ENCODE assay signal across 8 mouse cellular contexts in the genomic region with DNA sequence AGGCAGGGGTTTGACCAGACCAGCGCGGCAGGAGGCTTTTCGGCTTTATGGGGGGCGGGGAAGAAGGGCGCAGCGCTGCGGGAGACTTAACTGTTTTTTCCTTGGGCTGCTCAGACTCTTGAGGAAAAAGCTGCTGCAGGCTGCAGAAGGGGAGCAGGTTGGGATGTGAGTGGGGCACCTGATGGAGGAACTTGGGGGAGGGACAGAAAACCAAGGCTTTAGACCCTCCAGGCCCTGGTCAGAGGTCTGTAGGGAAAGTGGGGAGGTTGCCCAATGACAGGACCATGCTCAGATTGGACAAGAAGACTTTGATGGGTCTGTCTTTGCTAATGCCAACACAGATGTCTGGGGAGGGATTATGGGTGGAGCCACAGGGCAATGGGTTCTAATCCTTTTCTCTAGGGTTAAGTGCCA. TPM values are rescaled to one million over a fixed set of nuclear protein-coding genes. Genes with fewer than 3 reads are reported as not detected.
DNase-seq lines count a peak whose midpoint lies in the region; ATAC-seq and TF ChIP-seq lines count a peak whose summit lies in the region.

No protein-coding gene starts in this region.

- H3K4me3 ChIP-seq in ES-Bruce4 (ENCODE audit: low read depth, low read length), result peak overlapping the region; percentile 44
- peak overlapping the region; percentile 53 for H3K4me3 ChIP-seq in hindbrain, embryonic 13.5 days
- peak overlapping the region; percentile 48 for H3K4me3 ChIP-seq in limb, embryonic 15.5 days

- TF ChIP-seq POLR2A in ES-Bruce4 (IDR thresholded peaks at IDR 0.05; ENCODE audit: insufficient read depth, low read length), result no peak

- TF ChIP-seq EP300 in ES-Bruce4 (IDR thresholded peaks at IDR 0.05; ENCODE audit: insufficient read depth, low read depth, low read length), result no peak

- H3K36me3 ChIP-seq in ES-Bruce4 (ENCODE audit: control insufficient read depth, insufficient read depth, low read length, poor library complexity, severe bottlenecking), result no peaks in the 10 kb centered on the region
- H3K36me3 ChIP-seq in hindbrain, embryonic 13.5 days, result 0 out of 2 replicates have a peak, but pooled peaks cover 5% of the 10 kb centered on the region
- no peaks in the 10 kb centered on the region for H3K36me3 ChIP-seq in limb, embryonic 15.5 days

- 7% methylated on average over 7 of the region's 7 CpGs for WGBS in hindbrain, embryonic 13.5 days
- WGBS in limb, embryonic 15.5 days, result 2% methylated on average over 7 of the region's 7 CpGs

- ATAC-seq in hindbrain, embryonic 13.5 days (ENCODE audit: low FRiP score), result no peak
- no peak for ATAC-seq in limb, embryonic 15.5 days (ENCODE audit: insufficient number of reproducible peaks, low FRiP score, low TSS enrichment, low read depth)

- H3K9me3 ChIP-seq in ES-Bruce4 (replicated peaks; ENCODE audit: control insufficient read depth, insufficient read depth, low read length, poor library complexity, severe bottlenecking), result no peaks in the 10 kb centered on the region
- no peaks in the 10 kb centered on the region for H3K9me3 ChIP-seq in hindbrain, embryonic 13.5 days
- H3K9me3 ChIP-seq in limb, embryonic 15.5 days, result no peaks in the 10 kb centered on the region

- peak; percentile 43 for DNase-seq in cerebellum, adult 8-10 months
- DNase-seq in cerebellum, adult 11 months, result no peak
- DNase-seq in yolk sac, embryonic 10.5 days (ENCODE audit: low spot score), result no peak
- DNase-seq in adrenal gland, adult 8-10 months, result no peak
- no peak for DNase-seq in adrenal gland, postnatal 10 days

- H3K4me1 ChIP-seq in ES-Bruce4 (ENCODE audit: control insufficient read depth, insufficient read depth, low read length), result no peaks in the 10 kb centered on the region
- H3K4me1 ChIP-seq in hindbrain, embryonic 13.5 days (replicated peaks), result peaks cover 28% of the 10 kb centered on the region
- H3K4me1 ChIP-seq in limb, embryonic 15.5 days, result peaks cover 22% of the 10 kb centered on the region

- H3K9ac ChIP-seq in ES-Bruce4 (ENCODE audit: low read depth, poor library complexity, severe bottlenecking), result peak overlapping the region; percentile 32
- H3K9ac ChIP-seq in hindbrain, embryonic 13.5 days, result peak overlapping the region; percentile 69
- H3K9ac ChIP-seq in limb, embryonic 15.5 days, result no peak overlapping the region

- H3K4me2 ChIP-seq in hindbrain, embryonic 13.5 days, result peak overlapping the region; percentile 75
- H3K4me2 ChIP-seq in limb, embryonic 15.5 days, result peak overlapping the region; percentile 85

- H3K27ac ChIP-seq in ES-Bruce4 (ENCODE audit: insufficient read depth, low read length), result no peak overlapping the region
- H3K27ac ChIP-seq in hindbrain, embryonic 13.5 days, result no peak overlapping the region
- no peak overlapping the region for H3K27ac ChIP-seq in limb, embryonic 15.5 days

- H3K27me3 ChIP-seq in ES-Bruce4 (ENCODE audit: control insufficient read depth, insufficient read depth, low read length, poor library complexity, severe bottlenecking), result no peaks in the 10 kb centered on the region; the same call in none of the 2 replicates
- H3K27me3 ChIP-seq in hindbrain, embryonic 13.5 days, result peaks cover 55% of the 10 kb centered on the region
- peaks cover 47% of the 10 kb centered on the region for H3K27me3 ChIP-seq in limb, embryonic 15.5 days

- no peak for TF ChIP-seq CTCF in ES-Bruce4 (IDR thresholded peaks at IDR 0.05; ENCODE audit: low read depth, low read length)

RNA-seq across cellular contexts. Expression of a gene that starts 1.0 kb away (rescaled TPM):
- polyA plus RNA-seq in ES-Bruce4 (2011; ENCODE audit: insufficient read depth, insufficient read length, low read depth, missing spikeins), result 0.29 and 0.36 TPM in 2 replicates
- 13.1 and 13.2 TPM in 2 replicates for polyA plus RNA-seq in hindbrain, embryonic 13.5 days (2015; fragmentation: Nextera tagmentation; extraction: Ambion mirVana)
- polyA plus RNA-seq in limb, embryonic 15.5 days (2015; fragmentation: Nextera tagmentation; extraction: Ambion mirVana), result 0.99 and 1.2 TPM in 2 replicates
- 1 to 10 TPM; 1.9 to 6.3 (median 4.1) TPM for total RNA-seq in adrenal gland, adult 8-10 months (2022)
- total RNA-seq in adrenal gland, postnatal 10 days (2021), result 1 to 10 TPM; 1.7 to 3.6 TPM

RNA-seq across cellular contexts. Expression of a gene that starts 19.5 kb away (rescaled TPM):
- 0.31 TPM in 1 of 2 replicates, not detected in the other for polyA plus RNA-seq in ES-Bruce4 (2011; ENCODE audit: insufficient read depth, insufficient read length, low read depth, missing spikeins)
- 0.47 and 0.85 TPM in 2 replicates for polyA plus RNA-seq in hindbrain, embryonic 13.5 days (2015; fragmentation: Nextera tagmentation; extraction: Ambion mirVana)
- polyA plus RNA-seq in limb, embryonic 15.5 days (2015; fragmentation: Nextera tagmentation; extraction: Ambion mirVana), result 1.4 and 1.5 TPM in 2 replicates
- 10 to 100 TPM in 2 of 4 experiments, 1 to 10 TPM in 2; 9.1 to 15.2 (median 11.7) TPM for total RNA-seq in adrenal gland, adult 8-10 months (2022)
- 10 to 100 TPM; 11.7 to 14.8 TPM for total RNA-seq in adrenal gland, postnatal 10 days (2021)

RNA-seq across cellular contexts. Expression of a gene that starts 25.7 kb away (rescaled TPM):
- 3.2 and 6.0 TPM in 2 replicates for polyA plus RNA-seq in ES-Bruce4 (2011; ENCODE audit: insufficient read depth, insufficient read length, low read depth, missing spikeins)
- 14.7 and 15.0 TPM in 2 replicates for polyA plus RNA-seq in hindbrain, embryonic 13.5 days (2015; fragmentation: Nextera tagmentation; extraction: Ambion mirVana)
- polyA plus RNA-seq in limb, embryonic 15.5 days (2015; fragmentation: Nextera tagmentation; extraction: Ambion mirVana), result 5.1 and 5.4 TPM in 2 replicates
- total RNA-seq in adrenal gland, adult 8-10 months (2022), result 10 to 100 TPM; 10.8 to 14.9 (median 13.4) TPM
- 1 to 10 TPM; 6.1 to 6.2 TPM for total RNA-seq in adrenal gland, postnatal 10 days (2021)

RNA-seq across cellular contexts. Expression of a gene that starts 33.8 kb away (rescaled TPM):
- polyA plus RNA-seq in ES-Bruce4 (2011; ENCODE audit: insufficient read depth, insufficient read length, low read depth, missing spikeins), result not detected in 2 replicates
- polyA plus RNA-seq in hindbrain, embryonic 13.5 days (2015; fragmentation: Nextera tagmentation; extraction: Ambion mirVana), result not detected in 2 replicates
- polyA plus RNA-seq in limb, embryonic 15.5 days (2015; fragmentation: Nextera tagmentation; extraction: Ambion mirVana), result 0.79 and 1.1 TPM in 2 replicates
- total RNA-seq in adrenal gland, adult 8-10 months (2022), result 1 to 10 TPM in 3 of 4 experiments, not detected in 1; 1.8 to 7.7 (median 2.6) TPM
- total RNA-seq in adrenal gland, postnatal 10 days (2021), result 1 to 10 TPM in 1 of 2 experiments, not detected in 1; 1.3 TPM

RNA-seq across cellular contexts. Expression of a gene that starts 33.8 kb away (rescaled TPM):
- polyA plus RNA-seq in ES-Bruce4 (2011; ENCODE audit: insufficient read depth, insufficient read length, low read depth, missing spikeins), result 12.5 and 13.3 TPM in 2 replicates
- 39.3 and 41.8 TPM in 2 replicates for polyA plus RNA-seq in hindbrain, embryonic 13.5 days (2015; fragmentation: Nextera tagmentation; extraction: Ambion mirVana)
- 21.0 and 23.9 TPM in 2 replicates for polyA plus RNA-seq in limb, embryonic 15.5 days (2015; fragmentation: Nextera tagmentation; extraction: Ambion mirVana)
- 10 to 100 TPM; 59.1 to 84.5 (median 79.5) TPM for total RNA-seq in adrenal gland, adult 8-10 months (2022)
- 10 to 100 TPM; 37.6 to 42.0 TPM for total RNA-seq in adrenal gland, postnatal 10 days (2021)
